Mouse (Mus musculus): Measurements from ENCODE around the gene Rarb. TPM values are rescaled to one million over a fixed set of nuclear protein-coding genes. Genes with fewer than 3 reads are reported as not detected.

Gene Rarb
- 1.0 and 1.8 TPM in 2 replicates for polyA plus RNA-seq (2012; rRNA removed)

DNA sequence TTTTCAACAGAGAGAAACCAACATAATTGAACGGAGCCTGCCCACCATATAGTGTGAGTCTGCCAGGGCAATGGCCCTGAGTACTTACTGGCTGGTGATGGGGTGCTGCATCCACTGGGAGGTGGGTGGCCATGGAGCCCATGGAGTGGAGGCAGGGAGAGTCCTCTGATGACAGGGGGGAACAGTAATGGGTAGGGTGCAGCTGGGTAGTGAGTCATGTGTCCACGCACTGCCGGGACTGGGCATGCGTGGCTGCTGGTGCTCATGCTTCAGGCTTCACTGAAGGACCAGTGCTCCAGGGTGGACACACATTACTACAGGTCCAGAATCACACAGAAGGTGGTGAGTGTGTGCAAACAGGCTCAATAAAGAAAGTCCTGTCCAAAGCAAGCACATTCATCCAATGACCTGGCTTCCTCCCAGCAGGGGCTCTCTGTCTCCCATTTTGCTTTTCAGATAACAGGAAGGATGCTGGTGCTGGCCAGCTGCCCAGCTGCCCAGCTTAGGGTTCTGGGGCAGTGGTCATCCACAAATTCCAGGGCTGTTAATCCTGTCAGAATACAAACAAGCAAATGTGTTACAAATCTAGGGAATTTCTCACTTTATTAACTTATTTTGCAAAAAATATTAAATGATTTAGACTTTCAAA is at the start of gene Rarb:
Gene Rarb (minus strand): TSS at position 555 of the 649 bp plus-strand sequence.
- Histone ChIP-seq H3K27ac (ENCODE audit: insufficient read depth, low read length) (no peak within 1 kb of the TSS), H3K36me3 (ENCODE audit: control insufficient read depth, insufficient read depth, low read length) (no peaks in the 10 kb centered on the region), H3K4me1 (ENCODE audit: control insufficient read depth, insufficient read depth, insufficient read length) (no peaks in the 10 kb centered on the region), H3K4me3 (ENCODE audit: extremely low read depth, insufficient read depth, insufficient read length) (no peak within 1 kb of the TSS), H3K27me3 (ENCODE audit: control insufficient read depth, insufficient read depth, low read length) (no peaks in the 10 kb centered on the region)
- 86% methylated on average over 4 of the region's 4 CpGs for WGBS
- TF ChIP-seq POLR2A (IDR thresholded peaks at IDR 0.05; ENCODE audit: low read depth, low read length) (no peak), CTCF (IDR thresholded peaks at IDR 0.05; ENCODE audit: extremely low read depth, insufficient read depth, insufficient read length, insufficient replicate concordance) (no peak)
- DNase-seq (ENCODE audit: low read depth in 1 of 2, low spot score in 2 of 2): no peak

DNA sequence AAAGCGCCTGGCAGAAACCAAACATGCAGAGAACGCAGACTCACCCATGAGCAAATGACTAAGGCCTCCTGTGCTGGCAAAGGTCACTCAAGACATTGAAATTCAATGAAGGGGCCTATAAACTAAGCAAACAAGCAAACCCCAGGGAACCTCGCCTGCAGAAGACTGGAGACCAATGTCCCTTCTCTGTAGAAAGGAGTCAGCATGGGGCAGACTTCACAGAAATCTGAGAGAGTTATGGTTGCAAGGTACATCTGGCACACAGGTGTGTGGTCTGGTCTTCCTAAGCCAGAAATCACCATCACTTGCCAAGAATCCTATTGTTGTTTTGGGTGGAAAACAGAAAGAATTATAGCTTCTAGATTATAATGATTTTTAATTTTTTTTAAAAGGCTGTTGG is 23.1 kb upstream of the Rarb start:
- Histone ChIP-seq H3K4me1 (ENCODE audit: control insufficient read depth, insufficient read depth, insufficient read length) (no peaks in the 10 kb centered on the region), H3K27ac (ENCODE audit: insufficient read depth, low read length) (no peak overlapping the region), H3K27me3 (ENCODE audit: control insufficient read depth, insufficient read depth, low read length) (no peaks in the 10 kb centered on the region), H3K4me3 (ENCODE audit: extremely low read depth, insufficient read depth, insufficient read length) (no peak overlapping the region), H3K36me3 (ENCODE audit: control insufficient read depth, insufficient read depth, low read length) (no peaks in the 10 kb centered on the region)
- no peak for TF ChIP-seq CTCF (IDR thresholded peaks at IDR 0.05; ENCODE audit: extremely low read depth, insufficient read depth, insufficient read length, insufficient replicate concordance)
- TF ChIP-seq POLR2A (IDR thresholded peaks at IDR 0.05; ENCODE audit: low read depth, low read length): no peak
- 87% methylated on average over 3 of the region's 3 CpGs for whole genome bisulfite sequencing
- DNase-seq (ENCODE audit: low read depth in 1 of 2, low spot score in 2 of 2): no peak

DNA sequence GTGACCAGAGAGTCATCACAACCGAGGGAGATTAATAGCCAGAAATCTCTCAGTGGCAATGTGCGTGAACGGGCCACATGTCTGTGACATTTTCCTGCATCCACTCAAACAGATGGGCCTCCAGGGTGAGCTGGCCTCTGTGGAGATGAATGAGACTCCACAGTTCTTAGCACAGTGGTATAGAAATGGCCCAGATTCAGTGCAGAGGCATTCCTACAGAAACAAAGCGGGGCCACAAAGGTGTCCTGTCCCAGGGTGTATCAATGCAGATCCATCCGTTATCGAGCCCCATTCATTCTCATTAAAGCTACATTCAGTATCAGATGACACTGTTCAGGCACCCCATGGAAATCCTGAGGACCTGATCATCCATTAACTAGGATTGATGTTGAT is 22.6 kb upstream of the Rarb start:
- no peak for TF ChIP-seq CTCF (IDR thresholded peaks at IDR 0.05; ENCODE audit: extremely low read depth, insufficient read depth, insufficient read length, insufficient replicate concordance)
- TF ChIP-seq POLR2A (IDR thresholded peaks at IDR 0.05; ENCODE audit: low read depth, low read length): no peak
- no peak overlapping the region for H3K4me3 ChIP-seq (ENCODE audit: extremely low read depth, insufficient read depth, insufficient read length)
- no peaks in the 10 kb centered on the region for H3K27me3 ChIP-seq (ENCODE audit: control insufficient read depth, insufficient read depth, low read length)
- no peak for DNase-seq (ENCODE audit: low read depth in 1 of 2, low spot score in 2 of 2)
- no peak overlapping the region for H3K27ac ChIP-seq (ENCODE audit: insufficient read depth, low read length)
- H3K4me1 ChIP-seq (ENCODE audit: control insufficient read depth, insufficient read depth, insufficient read length): no peaks in the 10 kb centered on the region
- no peaks in the 10 kb centered on the region for H3K36me3 ChIP-seq (ENCODE audit: control insufficient read depth, insufficient read depth, low read length)
- 92% methylated on average over 6 of the region's 6 CpGs for WGBS

DNA sequence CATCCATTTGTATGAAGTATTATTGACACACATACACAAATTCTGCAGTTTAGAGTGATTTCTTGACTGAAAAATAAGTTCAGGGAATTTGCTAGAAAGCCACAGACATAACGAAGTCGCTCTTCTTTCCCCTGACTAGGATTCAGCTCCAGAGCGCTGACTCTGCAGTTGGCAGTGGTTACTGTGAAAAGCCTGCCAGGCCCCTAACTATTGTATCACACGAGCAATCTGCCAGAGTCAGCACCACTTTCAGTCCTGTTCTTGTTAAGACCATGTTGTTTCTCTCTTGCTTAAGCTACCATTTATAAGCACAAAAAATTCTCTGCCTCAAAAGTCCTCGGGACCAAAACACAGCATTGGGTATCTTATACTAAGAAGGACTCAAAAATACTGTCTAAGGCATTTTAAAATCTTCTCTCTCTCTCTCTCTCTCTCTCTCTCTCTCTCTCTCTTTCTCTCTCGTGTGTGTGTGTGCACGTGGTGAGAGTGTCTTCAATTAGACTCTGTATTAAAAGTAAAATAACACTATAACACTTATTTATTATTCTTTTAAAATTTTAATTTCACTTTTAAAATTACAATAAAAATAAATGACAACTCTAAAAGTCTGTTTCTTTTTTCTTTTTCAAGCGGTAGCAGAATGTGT is 22.1 kb upstream of the Rarb start:
- 78% methylated on average over 8 of the region's 8 CpGs for WGBS
- Histone ChIP-seq H3K4me3 (ENCODE audit: extremely low read depth, insufficient read depth, insufficient read length) (no peak overlapping the region), H3K27ac (ENCODE audit: insufficient read depth, low read length) (no peak overlapping the region), H3K36me3 (ENCODE audit: control insufficient read depth, insufficient read depth, low read length) (no peaks in the 10 kb centered on the region), H3K4me1 (ENCODE audit: control insufficient read depth, insufficient read depth, insufficient read length) (no peaks in the 10 kb centered on the region), H3K27me3 (ENCODE audit: control insufficient read depth, insufficient read depth, low read length) (no peaks in the 10 kb centered on the region)
- no peak for TF ChIP-seq CTCF (IDR thresholded peaks at IDR 0.05; ENCODE audit: extremely low read depth, insufficient read depth, insufficient read length, insufficient replicate concordance)
- TF ChIP-seq POLR2A (IDR thresholded peaks at IDR 0.05; ENCODE audit: low read depth, low read length): no peak
- no peak for DNase-seq (ENCODE audit: low read depth in 1 of 2, low spot score in 2 of 2)

DNA sequence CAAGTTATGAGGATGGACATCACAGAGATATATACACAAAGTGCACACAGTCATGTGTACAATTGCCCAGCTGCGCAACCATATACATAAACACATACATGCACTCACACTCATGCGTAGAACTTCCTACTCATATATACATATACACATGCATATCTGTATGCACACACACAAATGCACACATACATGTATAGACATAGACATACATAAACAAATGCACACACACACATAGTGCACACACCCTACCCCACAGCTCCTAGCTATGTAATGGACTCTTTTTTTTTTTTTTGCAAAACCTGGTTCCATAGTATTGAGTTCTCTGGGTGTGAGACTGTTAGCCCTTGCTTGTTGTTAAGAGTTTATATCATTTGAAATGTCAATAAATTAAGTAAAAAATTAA is 21.2 kb upstream of the Rarb start:
- H3K27me3 ChIP-seq (ENCODE audit: control insufficient read depth, insufficient read depth, low read length): no peaks in the 10 kb centered on the region
- WGBS: 93% methylated on average over 2 of the region's 2 CpGs
- H3K4me1 ChIP-seq (ENCODE audit: control insufficient read depth, insufficient read depth, insufficient read length): no peaks in the 10 kb centered on the region
- TF ChIP-seq POLR2A (IDR thresholded peaks at IDR 0.05; ENCODE audit: low read depth, low read length): no peak
- TF ChIP-seq CTCF (IDR thresholded peaks at IDR 0.05; ENCODE audit: extremely low read depth, insufficient read depth, insufficient read length, insufficient replicate concordance): no peak
- no peak overlapping the region for H3K27ac ChIP-seq (ENCODE audit: insufficient read depth, low read length)
- DNase-seq (ENCODE audit: low read depth in 1 of 2, low spot score in 2 of 2): no peak
- no peak overlapping the region for H3K4me3 ChIP-seq (ENCODE audit: extremely low read depth, insufficient read depth, insufficient read length)
- no peaks in the 10 kb centered on the region for H3K36me3 ChIP-seq (ENCODE audit: control insufficient read depth, insufficient read depth, low read length)

DNA sequence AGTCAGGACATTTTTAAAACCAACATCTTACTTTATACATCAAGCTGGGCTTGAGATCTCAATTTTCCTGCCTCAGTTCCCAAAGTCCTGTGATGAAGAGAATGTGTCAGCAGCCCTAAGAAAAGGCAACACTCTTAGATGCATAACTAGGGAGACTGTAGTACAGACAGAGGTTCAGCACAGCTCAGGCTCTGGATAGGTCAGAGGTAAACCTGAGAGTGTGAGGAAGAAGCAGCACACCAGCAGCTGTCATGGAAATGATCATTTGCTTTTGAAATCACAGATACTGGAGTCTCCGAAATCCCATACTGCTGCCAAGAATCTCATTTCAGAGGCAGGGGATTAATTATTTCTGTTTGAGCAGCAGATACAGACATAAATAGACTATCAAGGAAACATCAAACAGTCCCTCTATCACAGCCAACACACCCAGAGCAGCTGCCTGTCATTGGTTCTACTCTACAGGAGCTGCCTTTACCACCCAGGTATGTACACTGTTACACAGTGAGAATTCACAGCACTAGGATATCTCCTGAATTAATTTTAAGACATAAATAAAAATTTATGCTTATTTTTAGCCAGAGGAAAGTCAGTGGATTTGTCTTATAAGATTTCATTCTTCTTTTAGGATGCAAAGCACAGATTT is 3.7 kb downstream of the Rarb start:
- WGBS: 84% methylated on average over 1 of the region's 1 CpGs
- no peak for DNase-seq (ENCODE audit: low read depth in 1 of 2, low spot score in 2 of 2)
- H3K4me3 ChIP-seq (ENCODE audit: extremely low read depth, insufficient read depth, insufficient read length): no peak overlapping the region
- no peaks in the 10 kb centered on the region for H3K27me3 ChIP-seq (ENCODE audit: control insufficient read depth, insufficient read depth, low read length)
- no peak overlapping the region for H3K27ac ChIP-seq (ENCODE audit: insufficient read depth, low read length)
- H3K36me3 ChIP-seq (ENCODE audit: control insufficient read depth, insufficient read depth, low read length): no peaks in the 10 kb centered on the region
- TF ChIP-seq POLR2A (IDR thresholded peaks at IDR 0.05; ENCODE audit: low read depth, low read length) (no peak), CTCF (IDR thresholded peaks at IDR 0.05; ENCODE audit: extremely low read depth, insufficient read depth, insufficient read length, insufficient replicate concordance) (no peak)
- no peaks in the 10 kb centered on the region for H3K4me1 ChIP-seq (ENCODE audit: control insufficient read depth, insufficient read depth, insufficient read length)

DNA sequence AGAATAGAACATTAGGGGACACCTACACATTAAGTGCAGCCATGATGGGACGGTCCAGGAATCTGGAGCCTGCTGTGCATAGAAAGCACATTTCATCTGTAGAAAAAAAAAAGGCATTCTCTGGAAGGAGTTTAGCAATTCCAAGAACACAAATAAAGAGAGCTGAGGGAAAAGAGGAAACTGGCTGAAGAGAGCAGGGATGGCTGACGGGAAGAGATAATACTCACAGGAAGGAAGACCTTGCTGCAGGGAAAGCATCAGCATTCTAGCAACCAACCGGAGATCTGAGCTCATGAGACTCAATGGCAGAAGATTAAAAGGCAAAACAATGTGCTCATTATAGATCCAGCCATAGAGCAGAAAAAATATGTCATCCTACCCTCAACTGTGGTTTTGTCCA is 12.8 kb downstream of the Rarb start:
- TF ChIP-seq POLR2A (IDR thresholded peaks at IDR 0.05; ENCODE audit: low read depth, low read length) (no peak), CTCF (IDR thresholded peaks at IDR 0.05; ENCODE audit: extremely low read depth, insufficient read depth, insufficient read length, insufficient replicate concordance) (no peak)
- DNase-seq (ENCODE audit: low read depth in 1 of 2, low spot score in 2 of 2): no peak
- no peaks in the 10 kb centered on the region for H3K4me1 ChIP-seq (ENCODE audit: control insufficient read depth, insufficient read depth, insufficient read length)
- H3K4me3 ChIP-seq (ENCODE audit: extremely low read depth, insufficient read depth, insufficient read length): no peak overlapping the region
- no peak overlapping the region for H3K27ac ChIP-seq (ENCODE audit: insufficient read depth, low read length)
- no peaks in the 10 kb centered on the region for H3K36me3 ChIP-seq (ENCODE audit: control insufficient read depth, insufficient read depth, low read length)
- WGBS: 76% methylated on average over 3 of the region's 3 CpGs
- H3K27me3 ChIP-seq (ENCODE audit: control insufficient read depth, insufficient read depth, low read length): no peaks in the 10 kb centered on the region

Data from spleen, adult 2 months (tissue).